Mouse (Mus musculus): ENCODE data around the gene Tex22. TPM values are rescaled to one million over a fixed set of nuclear protein-coding genes. Genes with fewer than 3 reads are reported as not detected.

The Tex22 gene
- polyA plus RNA-seq, 1 experiment from 2014 or later = not detected

Small RNA genes lying within 50 kb of the gene (microRNA-seq; reads per million reads assigned to microRNA genes)
- gene Gm44471 = not detected

Other genes with a start within 250 kb of the Tex22 start
- 40.4 and 42.0 TPM in 2 replicates for gene Cdca4, start 245.1 kb upstream of the Tex22 start, polyA plus RNA-seq (2014; fragmentation: Nextera tagmentation; extraction: Ambion mirVana)
- 0.08 and 0.15 TPM in 2 replicates for gene Gpr132, start 206.3 kb upstream of the Tex22 start, polyA plus RNA-seq (2014; fragmentation: Nextera tagmentation; extraction: Ambion mirVana)
- gene Jag2, start 144.7 kb upstream of the Tex22 start, polyA plus RNA-seq (2014; fragmentation: Nextera tagmentation; extraction: Ambion mirVana) = 3.4 and 4.7 TPM in 2 replicates
- gene Nudt14, start 132.4 kb upstream of the Tex22 start, polyA plus RNA-seq (2014; fragmentation: Nextera tagmentation; extraction: Ambion mirVana) = 44.2 and 53.9 TPM in 2 replicates
- 19.4 and 25.9 TPM in 2 replicates for gene Btbd6, start 98.0 kb upstream of the Tex22 start, polyA plus RNA-seq (2014; fragmentation: Nextera tagmentation; extraction: Ambion mirVana)
- 40.5 and 42.5 TPM in 2 replicates for gene Brf1, start 73.8 kb upstream of the Tex22 start, polyA plus RNA-seq (2014; fragmentation: Nextera tagmentation; extraction: Ambion mirVana)
- gene Pacs2, start 60.0 kb upstream of the Tex22 start, polyA plus RNA-seq (2014; fragmentation: Nextera tagmentation; extraction: Ambion mirVana) = 7.1 and 7.6 TPM in 2 replicates
- gene Mta1, start 23.8 kb downstream of the Tex22 start, polyA plus RNA-seq (2014; fragmentation: Nextera tagmentation; extraction: Ambion mirVana) = 14.6 and 15.5 TPM in 2 replicates
- gene Crip2, start 65.7 kb downstream of the Tex22 start, polyA plus RNA-seq (2014; fragmentation: Nextera tagmentation; extraction: Ambion mirVana) = 1,706 and 1,786 TPM in 2 replicates
- gene Crip1, start 71.8 kb downstream of the Tex22 start, polyA plus RNA-seq (2014; fragmentation: Nextera tagmentation; extraction: Ambion mirVana) = 586 and 589 TPM in 2 replicates
- gene Tedc1, start 81.9 kb downstream of the Tex22 start, polyA plus RNA-seq (2014; fragmentation: Nextera tagmentation; extraction: Ambion mirVana) = 13.3 and 17.5 TPM in 2 replicates
- gene Tmem121, start 111.4 kb downstream of the Tex22 start, polyA plus RNA-seq (2014; fragmentation: Nextera tagmentation; extraction: Ambion mirVana) = 1.1 and 1.2 TPM in 2 replicates

Data from heart, embryonic 14.5 days (tissue).